Mouse (Mus musculus) lung, postnatal 36 days (tissue): Measurements from ENCODE around the gene Mindy3.
"Not testable (repeated sequence)": the region's sequence is repeated elsewhere in the genome, so short reads cannot be mapped to it uniquely, and the experiment has no call there.

ENCODE experiments used
- DNase-seq: peaks from one replicate; pipeline ENCODE4 v3.0.0; 2022; ENCODE audit warnings: mixed read lengths

The Mindy3 gene

GRCm38 (mm10) chr2:12419262-12419655 is at the start of gene Mindy3:
Gene Mindy3 (minus strand): TSS chr2:12419470.
- DNase-seq: peak; percentile 92

- DNase-seq: no peak
These were observed 40.5 kb upstream of the Mindy3 start for GRCm38 (mm10) chr2:12459732-12460131.

GRCm38 (mm10) chr2:12450108-12450507 is 30.8 kb upstream of the Mindy3 start:
- no peak for DNase-seq

GRCm38 (mm10) chr2:12440120-12440519 is 20.9 kb upstream of the Mindy3 start:
- DNase-seq: no peak

- no peak for DNase-seq
These were observed 20.3 kb upstream of the Mindy3 start for GRCm38 (mm10) chr2:12439543-12439942.

GRCm38 (mm10) chr2:12438181-12438580 is 18.9 kb upstream of the Mindy3 start:
- no peak for DNase-seq

- no peak for DNase-seq
These were observed 12.8 kb upstream of the Mindy3 start for GRCm38 (mm10) chr2:12432055-12432454.

GRCm38 (mm10) chr2:12424374-12424773 is 5.1 kb upstream of the Mindy3 start:
- no peak for DNase-seq

- DNase-seq: not testable (repeated sequence)
These were observed 4.2 kb upstream of the Mindy3 start for GRCm38 (mm10) chr2:12423426-12423825.

- DNase-seq: peak; percentile 13
These were observed 572 bp downstream of the Mindy3 start for GRCm38 (mm10) chr2:12418534-12419261.

- DNase-seq: peak; percentile 21
These were observed 1.1 kb downstream of the Mindy3 start for GRCm38 (mm10) chr2:12418121-12418520.

GRCm38 (mm10) chr2:12412309-12412708 is 7.0 kb downstream of the Mindy3 start:
- no peak for DNase-seq

- no peak for DNase-seq
These were observed 8.1 kb downstream of the Mindy3 start for GRCm38 (mm10) chr2:12411129-12411528.

GRCm38 (mm10) chr2:12406737-12407136 is 12.5 kb downstream of the Mindy3 start:
- DNase-seq: no peak

- no peak for DNase-seq
These were observed 16.8 kb downstream of the Mindy3 start for GRCm38 (mm10) chr2:12402469-12402868.

- DNase-seq: no peak
These were observed 18.1 kb downstream of the Mindy3 start for GRCm38 (mm10) chr2:12401137-12401536.

GRCm38 (mm10) chr2:12389028-12389427 is 30.2 kb downstream of the Mindy3 start:
- DNase-seq: peak; percentile 77

- DNase-seq: no peak
These were observed 30.7 kb downstream of the Mindy3 start for GRCm38 (mm10) chr2:12388569-12388968.

- DNase-seq: no peak
These were observed 34.9 kb downstream of the Mindy3 start for GRCm38 (mm10) chr2:12384389-12384788.

- DNase-seq: no peak
These were observed 36.6 kb downstream of the Mindy3 start for GRCm38 (mm10) chr2:12382650-12383049.

GRCm38 (mm10) chr2:12380233-12380632 is 39.0 kb downstream of the Mindy3 start:
- peak; percentile 43 for DNase-seq

- no peak for DNase-seq
These were observed 40.7 kb downstream of the Mindy3 start for GRCm38 (mm10) chr2:12378591-12378990.

GRCm38 (mm10) chr2:12377024-12377423 is 42.2 kb downstream of the Mindy3 start:
- DNase-seq: no peak

GRCm38 (mm10) chr2:12372883-12373282 is 46.4 kb downstream of the Mindy3 start:
- no peak for DNase-seq

- DNase-seq: no peak
These were observed 47.9 kb downstream of the Mindy3 start for GRCm38 (mm10) chr2:12371401-12371800.
